Mouse (Mus musculus) myocyte (in vitro differentiated cells): Measurements from ENCODE around the gene Tsc22d2.

Experiments
- MAX ChIP-seq: IDR thresholded peaks from one replicate; pipeline ENCODE4 v1.6.1; 2011; ENCODE audit warnings: low read depth, mild to moderate bottlenecking, control low read depth
- MYOD1 ChIP-seq, 3 experiments: IDR thresholded peaks; one replicate each; pipeline ENCODE4 v1.6.1; 2011; ENCODE audit warnings: control low read depth in 2 of 3, low read depth in 2 of 3, mild to moderate bottlenecking in 2 of 3, moderate library complexity in 1 of 3; ENCODE audit not compliant: insufficient read length in 2 of 3, control insufficient read depth in 1 of 3
- MYOG ChIP-seq, 3 experiments: IDR thresholded peaks; one replicate each; pipeline ENCODE4 v1.6.1; 2011; ENCODE audit warnings: control low read depth in 2 of 3, low read depth in 2 of 3, mild to moderate bottlenecking in 2 of 3; ENCODE audit not compliant: insufficient read length in 2 of 3, control insufficient read depth in 1 of 3, insufficient read depth in 1 of 3
- POLR2A ChIP-seq: IDR thresholded peaks from one replicate; pipeline ENCODE4 v1.6.1; 2011; ENCODE audit warnings: low read depth, mild to moderate bottlenecking, control low read depth, moderate library complexity; ENCODE audit not compliant: insufficient read length
- SRF ChIP-seq: IDR thresholded peaks from one replicate; pipeline ENCODE4 v1.6.1; 2011; ENCODE audit warnings: low read depth; ENCODE audit not compliant: control insufficient read depth, insufficient read length
- TCF12 ChIP-seq: IDR thresholded peaks from one replicate; pipeline ENCODE4 v1.6.1; 2011; ENCODE audit warnings: mild to moderate bottlenecking, control low read depth; ENCODE audit not compliant: poor library complexity, insufficient read depth, severe bottlenecking
- USF1 ChIP-seq: IDR thresholded peaks from one replicate; pipeline ENCODE4 v1.6.1; 2011; ENCODE audit warnings: low read depth, mild to moderate bottlenecking, control low read depth, moderate library complexity

DNA sequence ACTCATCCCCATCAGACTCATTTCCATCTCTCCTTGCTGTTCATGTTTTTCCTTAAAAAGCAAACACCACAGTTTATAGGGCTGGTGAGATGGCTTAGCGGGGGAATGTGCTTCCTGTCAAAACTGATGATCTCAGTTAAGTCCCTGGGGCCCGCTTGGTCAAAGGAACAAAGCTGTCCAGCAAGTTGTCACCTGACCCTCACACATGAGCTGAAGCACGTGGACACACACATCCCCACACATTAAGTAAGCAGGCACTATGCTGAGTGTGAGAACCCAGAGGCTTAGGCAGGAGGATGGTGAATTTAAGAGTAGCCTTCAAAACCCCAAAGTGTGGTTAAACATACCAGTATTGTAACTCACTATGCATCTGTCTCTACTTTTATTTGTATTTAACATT lies 14.6 kb upstream of the Tsc22d2 start:
- TF ChIP-seq POLR2A (no peak), MAX (no peak), USF1 (no peak), MYOD1 (IDR thresholded peaks at IDR 0.05; ENCODE audit: control insufficient read depth in 1 of 3, insufficient read length in 2 of 3, low read depth in 2 of 3) (no peak), MYOG (IDR thresholded peaks at IDR 0.05; ENCODE audit: control insufficient read depth in 1 of 3, insufficient read depth in 1 of 3, insufficient read length in 2 of 3, low read depth in 2 of 3) (no peak), TCF12 (no peak), SRF (no peak)
